Mouse (Mus musculus): ENCODE data around the gene Necap1.

The Necap1 gene

DNA sequence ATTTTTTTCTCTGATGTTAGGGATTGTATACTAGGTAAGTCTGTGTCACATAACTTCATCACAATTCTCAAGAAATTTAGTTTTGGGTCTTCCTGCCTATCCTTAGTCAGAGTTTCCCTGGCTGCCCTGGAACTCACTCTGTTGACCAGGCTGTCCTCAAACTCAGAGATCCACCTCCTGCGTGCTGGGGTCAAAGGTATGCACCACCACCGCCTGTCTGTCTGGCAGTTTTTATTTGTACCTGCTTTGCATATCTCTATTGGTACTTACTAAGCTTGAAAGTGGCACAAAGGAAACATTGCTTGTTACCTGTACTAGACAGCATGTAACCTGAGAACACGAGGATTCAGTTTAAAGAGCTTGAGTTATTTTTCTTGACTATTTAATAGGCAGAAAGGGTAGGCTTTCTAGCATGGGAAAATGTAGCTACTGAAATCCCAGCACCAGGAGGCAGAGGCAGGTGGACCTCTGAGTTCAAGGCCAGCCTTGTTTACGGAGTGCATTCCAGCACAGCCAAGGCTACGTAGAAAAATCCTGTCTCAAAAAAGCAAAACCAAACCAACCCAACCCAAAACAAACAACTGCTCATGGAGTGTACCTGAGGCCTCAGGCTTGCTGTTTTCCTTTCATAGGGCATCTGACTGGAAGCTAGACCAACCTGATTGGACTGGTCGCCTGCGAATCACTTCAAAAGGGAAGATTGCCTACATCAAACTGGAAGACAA is 5.7 kb downstream of the Necap1 start:
- in situ Hi-C loops (cut with MboI; ENCODE audit: unreplicated experiment in 2 of 2) = loop anchor here (5.0 to 10.0 kb wide), 4 partner anchors 275 to 1497 kb away; partner anchors contain the start of gene Apobec1 (in 1 of the 2)

- in situ Hi-C loops (cut with MboI; ENCODE audit: unreplicated experiment in 2 of 2) = no loop called here
These were observed 7.0 kb downstream of the Necap1 start for GRCm38 (mm10) chr6:122881287-122881686.

- in situ Hi-C loops (cut with MboI; ENCODE audit: unreplicated experiment in 2 of 2) = no loop called here
These were observed 9.3 kb downstream of the Necap1 start for GRCm38 (mm10) chr6:122883603-122884002.

GRCm38 (mm10) chr6:122889599-122889998 is 15.3 kb downstream of the Necap1 start:
- in situ Hi-C loops (cut with MboI; ENCODE audit: unreplicated experiment in 2 of 2) = no loop called here

DNA sequence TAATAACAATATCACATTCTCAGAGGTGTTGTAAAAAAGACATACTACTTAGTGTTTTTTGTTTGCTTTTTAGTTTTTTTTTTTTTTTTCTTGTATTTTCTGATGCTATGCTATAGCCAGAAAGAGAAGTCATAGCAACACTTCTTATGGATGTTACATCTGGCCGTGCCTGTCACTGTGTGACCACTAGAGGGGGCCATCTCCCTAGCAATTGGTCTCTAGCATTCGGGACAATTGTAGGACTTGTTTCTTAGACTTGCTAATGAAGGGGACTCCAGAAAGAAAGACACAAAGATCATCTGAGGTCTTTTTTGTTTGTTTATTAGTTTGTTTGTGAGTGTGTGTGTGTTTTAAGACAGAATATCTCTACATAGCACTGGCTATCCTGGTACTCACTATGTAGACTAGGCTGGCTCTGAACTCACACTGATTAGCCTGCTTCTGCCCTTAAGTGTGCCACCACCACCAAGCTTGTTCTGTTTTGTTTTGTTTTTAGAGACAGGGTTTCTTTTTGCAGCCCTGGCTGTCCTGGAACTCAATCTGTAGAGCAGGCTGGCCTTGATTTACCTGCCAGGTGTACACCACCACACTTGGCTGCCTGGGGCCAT is 18.3 kb downstream of the Necap1 start:
- in situ Hi-C loops (cut with MboI; ENCODE audit: unreplicated experiment in 2 of 2) = loop anchor here (5.0 to 10.0 kb wide), 4 partner anchors 1040 to 1375 kb away; no protein-coding TSS in a partner anchor

- in situ Hi-C loops (cut with MboI; ENCODE audit: unreplicated experiment in 2 of 2) = no loop called here
These were observed 45.6 kb downstream of the Necap1 start for GRCm38 (mm10) chr6:122919922-122920321.

- in situ Hi-C loops (cut with MboI; ENCODE audit: unreplicated experiment in 2 of 2) = no loop called here
These were observed 47.2 kb downstream of the Necap1 start, which contains the start of gene Clec4a1 for GRCm38 (mm10) chr6:122921451-122921850. Clec4a1 (plus strand) TSS chr6:122921848.

GRCm38 (mm10) chr6:122934845-122935244 is 60.6 kb downstream of the Necap1 start:
- in situ Hi-C loops (cut with MboI; ENCODE audit: unreplicated experiment in 2 of 2) = no loop called here
